Comparison of ENCODE assay signal across 19 mouse cellular contexts in genomic region chr11:68342761-68343160, GRCm38 (mm10). TPM values are rescaled to one million over a fixed set of nuclear protein-coding genes. Genes with fewer than 3 reads are reported as not detected.
"Had no signal": no experiment of that assay in that cellular context is flagged by ENCODE, and none has a peak within 500 bp of the region (broad histone marks: within the 10 kb centered on the region; RNA-seq: fewer than 3 reads in every experiment).

No protein-coding gene starts in this region.

- H3K4me2 ChIP-seq: lung, embryonic 14.5 days; midbrain, embryonic 11.5 days; midbrain, embryonic 13.5 days; midbrain, embryonic 15.5 days; neural tube, embryonic 12.5 days; stomach, embryonic 15.5 days had no signal

- H3K4me3 ChIP-seq: megakaryocyte, embryonic 14.5 days; midbrain, embryonic 13.5 days; midbrain, embryonic 15.5 days; neural tube, embryonic 12.5 days; stomach, embryonic 15.5 days had no signal

- H3K4me1 ChIP-seq: midbrain, embryonic 15.5 days had no signal

- H3K9ac ChIP-seq: liver, postnatal 0 days; lung, embryonic 14.5 days; midbrain, embryonic 13.5 days; midbrain, embryonic 15.5 days; neural tube, embryonic 12.5 days; stomach, embryonic 15.5 days had no signal

- H3K27me3 ChIP-seq: midbrain, embryonic 13.5 days; midbrain, embryonic 15.5 days; neural tube, embryonic 12.5 days; stomach, embryonic 15.5 days had no signal

- H3K27ac ChIP-seq: macrophage; midbrain, embryonic 13.5 days; midbrain, embryonic 15.5 days; neural tube, embryonic 12.5 days; stomach, postnatal 0 days had no signal

- H3K36me3 ChIP-seq: midbrain, embryonic 13.5 days; midbrain, embryonic 15.5 days; neural tube, embryonic 12.5 days; stomach, embryonic 15.5 days had no signal

- ATAC-seq: liver, postnatal 0 days; midbrain, embryonic 13.5 days; midbrain, embryonic 15.5 days had no signal

- DNase-seq: liver, postnatal 0 days; lung, embryonic 14.5 days; lung, postnatal 14 days; lung, postnatal 36 days; right cerebral cortex, postnatal 14 days; thymus, adult 2 months; thymus, postnatal 25 days; thymus, postnatal 4 days had no signal

- H3K9me3 ChIP-seq: megakaryocyte, embryonic 14.5 days; midbrain, embryonic 13.5 days; midbrain, embryonic 15.5 days; neural tube, embryonic 12.5 days; stomach, embryonic 15.5 days had no signal

RNA-seq across cellular contexts. Expression of gene Ntn1, which starts 57.9 kb away (rescaled TPM):
- total RNA-seq: megakaryocyte progenitor cell, adult 5-6 weeks; monocyte, adult 5-6 weeks; neutrophil, adult 5-6 weeks had no signal
